Mouse (Mus musculus): ENCODE measurements around the gene Ifit3. TPM values are rescaled to one million over a fixed set of nuclear protein-coding genes. Genes with fewer than 3 reads are reported as not detected.
A peak's percentile ranks its signal among the peaks of the same experiment; 100 is the strongest.
"Not testable (repeated sequence)": the region's sequence is repeated elsewhere in the genome, so short reads cannot be mapped to it uniquely, and the experiment has no call there.

Gene Ifit3
- polyA plus RNA-seq, 1 experiment from 2014 or later, result 0.80 TPM

GRCm38 (mm10) chr19:34601888-34602287 lies 18.6 kb downstream of the Ifit3 start, which contains the start of gene Ifit1bl1:
Ifit1bl1 (minus strand) TSS chr19:34601956.
- not testable (repeated sequence) for H3K27ac ChIP-seq (ENCODE audit: low read depth, low read length); H3K27me3 ChIP-seq (ENCODE audit: control insufficient read depth, insufficient read depth, low read length); ATAC-seq (ENCODE audit: low FRiP score, low TSS enrichment); H3K4me2 ChIP-seq (replicated peaks; ENCODE audit: low read depth, low read length); H3K36me3 ChIP-seq (ENCODE audit: control insufficient read depth, insufficient read depth, low read length); H3K4me1 ChIP-seq (ENCODE audit: control insufficient read depth, insufficient read depth, low read length); H3K4me3 ChIP-seq (ENCODE audit: low read length); H3K9ac ChIP-seq (ENCODE audit: low read depth, low read length); H3K9me3 ChIP-seq (ENCODE audit: control insufficient read depth, low read length)
- WGBS, result 47% methylated on average over 1 of the region's 1 CpGs

GRCm38 (mm10) chr19:34605472-34605871 lies 22.1 kb downstream of the Ifit3 start:
- no peaks in the 10 kb centered on the region for H3K36me3 ChIP-seq (ENCODE audit: control insufficient read depth, insufficient read depth, low read length)
- H3K4me2 ChIP-seq (replicated peaks; ENCODE audit: low read depth, low read length), result no peak overlapping the region
- no peaks in the 10 kb centered on the region for H3K4me1 ChIP-seq (ENCODE audit: control insufficient read depth, insufficient read depth, low read length)
- H3K27ac ChIP-seq (ENCODE audit: low read depth, low read length), result no peak overlapping the region
- no peak for ATAC-seq (ENCODE audit: low FRiP score, low TSS enrichment)
- no peak overlapping the region for H3K9ac ChIP-seq (ENCODE audit: low read depth, low read length)
- no peak overlapping the region for H3K4me3 ChIP-seq (ENCODE audit: low read length)
- 93% methylated on average over 3 of the region's 3 CpGs for WGBS
- no peaks in the 10 kb centered on the region for H3K27me3 ChIP-seq (ENCODE audit: control insufficient read depth, insufficient read depth, low read length)
- no peaks in the 10 kb centered on the region for H3K9me3 ChIP-seq (ENCODE audit: control insufficient read depth, low read length)

GRCm38 (mm10) chr19:34607237-34608051 lies 24.1 kb downstream of the Ifit3 start, which contains the start of gene Ifit3b:
Ifit3b (plus strand) TSS chr19:34607970.
- not testable (repeated sequence) for H3K27me3 ChIP-seq (ENCODE audit: control insufficient read depth, insufficient read depth, low read length); H3K4me1 ChIP-seq (ENCODE audit: control insufficient read depth, insufficient read depth, low read length); H3K4me3 ChIP-seq (ENCODE audit: low read length); H3K9ac ChIP-seq (ENCODE audit: low read depth, low read length); H3K27ac ChIP-seq (ENCODE audit: low read depth, low read length); H3K36me3 ChIP-seq (ENCODE audit: control insufficient read depth, insufficient read depth, low read length); H3K9me3 ChIP-seq (ENCODE audit: control insufficient read depth, low read length); H3K4me2 ChIP-seq (replicated peaks; ENCODE audit: low read depth, low read length)
- WGBS, result 42% methylated on average over 4 of the region's 4 CpGs
- ATAC-seq (ENCODE audit: low FRiP score, low TSS enrichment), result peak; percentile 77

- H3K4me1 ChIP-seq (ENCODE audit: control insufficient read depth, insufficient read depth, low read length); H3K9ac ChIP-seq (ENCODE audit: low read depth, low read length); H3K9me3 ChIP-seq (ENCODE audit: control insufficient read depth, low read length); H3K36me3 ChIP-seq (ENCODE audit: control insufficient read depth, insufficient read depth, low read length); H3K4me3 ChIP-seq (ENCODE audit: low read length); H3K27me3 ChIP-seq (ENCODE audit: control insufficient read depth, insufficient read depth, low read length); ATAC-seq (ENCODE audit: low FRiP score, low TSS enrichment); H3K27ac ChIP-seq (ENCODE audit: low read depth, low read length); H3K4me2 ChIP-seq (replicated peaks; ENCODE audit: low read depth, low read length): not testable (repeated sequence)
- WGBS, result 74% methylated on average over 3 of the region's 3 CpGs
Measured at GRCm38 (mm10) chr19:34610118-34610517, 26.8 kb downstream of the Ifit3 start.

- not testable (repeated sequence) for H3K36me3 ChIP-seq (ENCODE audit: control insufficient read depth, insufficient read depth, low read length); H3K27me3 ChIP-seq (ENCODE audit: control insufficient read depth, insufficient read depth, low read length); H3K4me3 ChIP-seq (ENCODE audit: low read length); H3K27ac ChIP-seq (ENCODE audit: low read depth, low read length); H3K9ac ChIP-seq (ENCODE audit: low read depth, low read length); H3K4me1 ChIP-seq (ENCODE audit: control insufficient read depth, insufficient read depth, low read length); H3K9me3 ChIP-seq (ENCODE audit: control insufficient read depth, low read length); H3K4me2 ChIP-seq (replicated peaks; ENCODE audit: low read depth, low read length); ATAC-seq (ENCODE audit: low FRiP score, low TSS enrichment)
- WGBS, result 74% methylated on average over 4 of the region's 11 CpGs
Measured at GRCm38 (mm10) chr19:34612243-34613001, 29.1 kb downstream of the Ifit3 start.

- Histone ChIP-seq H3K9ac (ENCODE audit: low read depth, low read length) (no peak overlapping the region), H3K4me2 (replicated peaks; ENCODE audit: low read depth, low read length) (no peak overlapping the region), H3K36me3 (ENCODE audit: control insufficient read depth, insufficient read depth, low read length) (no peaks in the 10 kb centered on the region), H3K9me3 (ENCODE audit: control insufficient read depth, low read length) (no peaks in the 10 kb centered on the region), H3K4me1 (ENCODE audit: control insufficient read depth, insufficient read depth, low read length) (no peaks in the 10 kb centered on the region), H3K4me3 (ENCODE audit: low read length) (no peak overlapping the region), H3K27me3 (ENCODE audit: control insufficient read depth, insufficient read depth, low read length) (no peaks in the 10 kb centered on the region), H3K27ac (ENCODE audit: low read depth, low read length) (no peak overlapping the region)
- no peak for ATAC-seq (ENCODE audit: low FRiP score, low TSS enrichment)
- WGBS, result 86% methylated on average over 5 of the region's 5 CpGs
Measured at GRCm38 (mm10) chr19:34620871-34621270, 37.5 kb downstream of the Ifit3 start.

GRCm38 (mm10) chr19:34623781-34624180 lies 40.5 kb downstream of the Ifit3 start:
- no peaks in the 10 kb centered on the region for H3K4me1 ChIP-seq (ENCODE audit: control insufficient read depth, insufficient read depth, low read length)
- H3K4me3 ChIP-seq (ENCODE audit: low read length), result no peak overlapping the region
- H3K27ac ChIP-seq (ENCODE audit: low read depth, low read length), result no peak overlapping the region
- ATAC-seq (ENCODE audit: low FRiP score, low TSS enrichment), result no peak
- no peaks in the 10 kb centered on the region for H3K36me3 ChIP-seq (ENCODE audit: control insufficient read depth, insufficient read depth, low read length)
- WGBS, result 91% methylated on average over 6 of the region's 6 CpGs
- no peak overlapping the region for H3K9ac ChIP-seq (ENCODE audit: low read depth, low read length)
- no peaks in the 10 kb centered on the region for H3K27me3 ChIP-seq (ENCODE audit: control insufficient read depth, insufficient read depth, low read length)
- no peak overlapping the region for H3K4me2 ChIP-seq (replicated peaks; ENCODE audit: low read depth, low read length)
- no peaks in the 10 kb centered on the region for H3K9me3 ChIP-seq (ENCODE audit: control insufficient read depth, low read length)

GRCm38 (mm10) chr19:34624663-34625062 lies 41.3 kb downstream of the Ifit3 start:
- WGBS, result 81% methylated on average over 4 of the region's 4 CpGs
- no peaks in the 10 kb centered on the region for H3K4me1 ChIP-seq (ENCODE audit: control insufficient read depth, insufficient read depth, low read length)

GRCm38 (mm10) chr19:34627496-34627895 lies 44.2 kb downstream of the Ifit3 start:
- WGBS, result 73% methylated on average over 2 of the region's 2 CpGs
- H3K4me1 ChIP-seq (ENCODE audit: control insufficient read depth, insufficient read depth, low read length), result no peaks in the 10 kb centered on the region
- H3K27me3 ChIP-seq (ENCODE audit: control insufficient read depth, insufficient read depth, low read length), result no peaks in the 10 kb centered on the region
- H3K9me3 ChIP-seq (ENCODE audit: control insufficient read depth, low read length), result no peaks in the 10 kb centered on the region
- no peak overlapping the region for H3K27ac ChIP-seq (ENCODE audit: low read depth, low read length)
- no peak overlapping the region for H3K9ac ChIP-seq (ENCODE audit: low read depth, low read length)
- ATAC-seq (ENCODE audit: low FRiP score, low TSS enrichment), result no peak
- H3K4me2 ChIP-seq (replicated peaks; ENCODE audit: low read depth, low read length), result no peak overlapping the region
- no peak overlapping the region for H3K4me3 ChIP-seq (ENCODE audit: low read length)
- no peaks in the 10 kb centered on the region for H3K36me3 ChIP-seq (ENCODE audit: control insufficient read depth, insufficient read depth, low read length)

More at GRCm38 (mm10) chr19:34624663-34625062, 41.3 kb downstream of the Ifit3 start:
- H3K9me3 ChIP-seq (ENCODE audit: control insufficient read depth, low read length), result no peaks in the 10 kb centered on the region
- no peaks in the 10 kb centered on the region for H3K36me3 ChIP-seq (ENCODE audit: control insufficient read depth, insufficient read depth, low read length)
- no peak overlapping the region for H3K4me2 ChIP-seq (replicated peaks; ENCODE audit: low read depth, low read length)
- no peak overlapping the region for H3K27ac ChIP-seq (ENCODE audit: low read depth, low read length)
- H3K9ac ChIP-seq (ENCODE audit: low read depth, low read length), result no peak overlapping the region
- H3K27me3 ChIP-seq (ENCODE audit: control insufficient read depth, insufficient read depth, low read length), result no peaks in the 10 kb centered on the region
- H3K4me3 ChIP-seq (ENCODE audit: low read length), result no peak overlapping the region
- ATAC-seq (ENCODE audit: low FRiP score, low TSS enrichment), result no peak

Measured in kidney, embryonic 14.5 days (tissue).